Mouse (Mus musculus) layer of hippocampus, postnatal 14 days (tissue): ENCODE data around the gene Rtn4r. TPM values are rescaled to one million over a fixed set of nuclear protein-coding genes. Genes with fewer than 3 reads are reported as not detected.

Experiments used
- DNase-seq, 2 experiments: peaks; one replicate each; pipeline ENCODE4 v3.0.0; 2021 to 2022; ENCODE audit warnings: low spot score in 2 of 2, mixed read lengths in 1 of 2
- long read RNA-seq, 2 experiments: library from polyadenylated mRNA; stranded (forward); transcript quantifications; one replicate each; pipeline ENCODE4 v2.0.0; 2021
- total RNA-seq, 2 experiments: library from RNA; stranded (reverse); gene quantifications; 2 replicates each; pipeline ENCODE4 v1.2.3; 2021

Gene Rtn4r
- 10 to 100 TPM; 77.1 to 85.6 TPM for total RNA-seq
- long read RNA-seq, experiment 1, transcript Rtn4r-201 (2 exons, 1,938 nt): major isoform, 39 of 46 reads
- long read RNA-seq, experiment 1, partial matches to known transcripts: 5 of 46 reads
- long read RNA-seq, experiment 1, other reads (novel, unspliced or antisense): 2 of 46 reads
- long read RNA-seq, experiment 2, transcript Rtn4r-201 (2 exons, 1,938 nt): major isoform, 43 of 58 reads
- long read RNA-seq, experiment 2, partial matches to known transcripts: 12 of 58 reads
- long read RNA-seq, experiment 2, other reads (novel, unspliced or antisense): 3 of 58 reads

DNA sequence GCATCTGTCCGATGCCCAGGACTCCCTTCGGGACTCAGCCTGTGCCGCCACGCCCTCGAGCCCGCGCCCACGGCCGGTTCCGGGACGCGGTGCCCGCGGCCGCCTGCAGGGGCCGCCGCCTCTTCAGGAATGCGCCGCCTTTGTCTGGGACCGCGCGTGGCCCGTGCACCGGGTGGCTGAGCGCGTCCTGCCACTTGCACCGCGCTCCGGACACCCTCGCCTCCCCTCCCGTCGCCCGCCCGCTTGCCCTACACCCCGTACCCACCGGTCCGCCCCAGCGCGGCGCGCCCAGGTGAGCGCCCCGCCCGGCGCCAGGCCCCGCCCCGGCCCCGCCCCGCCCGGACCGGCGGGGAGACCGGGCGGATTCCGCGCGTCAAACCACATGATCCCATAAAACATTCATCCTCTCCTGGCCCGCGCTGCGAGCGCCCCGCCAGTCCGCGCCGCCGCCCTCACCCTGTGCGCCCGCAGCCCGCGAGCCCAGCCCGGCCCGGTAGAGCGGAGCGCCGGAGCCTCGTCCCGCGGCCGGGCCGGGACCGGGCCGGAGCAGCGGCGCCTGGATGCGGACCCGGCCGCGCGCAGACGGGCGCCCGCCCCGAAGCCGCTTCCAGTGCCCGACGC is at the start of gene Rtn4r:
Rtn4r (plus strand) TSS at position 402 of the 621 bp plus-strand sequence.
- DNase-seq: peak in 1 of 2 experiments; percentile 62

DNA sequence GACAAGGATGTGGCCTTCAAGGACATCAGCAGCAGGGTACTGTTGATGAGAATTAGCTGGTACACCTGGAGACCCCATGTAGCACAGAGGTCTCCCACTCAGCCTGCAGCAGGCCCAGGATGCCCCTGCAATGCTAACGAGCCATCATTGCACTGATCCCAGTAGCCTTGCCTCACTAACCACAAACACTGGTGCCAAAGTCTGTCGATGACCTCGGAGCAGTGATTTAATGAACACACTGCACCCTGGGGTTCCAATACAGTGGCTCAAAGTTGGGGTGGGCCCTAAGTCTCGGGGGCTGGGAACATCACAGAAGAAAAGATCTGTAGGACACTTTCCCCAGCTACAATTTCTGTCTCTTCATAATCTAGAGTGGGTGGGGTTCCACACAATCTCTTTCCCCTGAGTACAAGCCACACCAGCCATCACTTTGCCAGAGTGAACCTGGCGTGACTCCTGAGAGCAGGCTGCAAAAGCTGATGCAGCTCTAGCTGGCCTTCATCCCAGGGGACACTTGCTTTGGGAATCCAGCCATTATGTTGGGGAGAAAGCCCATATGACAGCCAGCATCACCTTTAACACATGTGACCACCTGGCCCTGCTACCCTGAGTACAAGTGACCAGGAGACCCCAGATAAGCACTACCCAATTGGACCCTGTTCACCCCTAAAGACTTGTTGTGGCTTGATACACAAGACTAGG is 49.0 kb upstream of the Rtn4r start:
- DNase-seq: no peak

GRCm38 (mm10) chr16:18079300-18079699 is 48.1 kb upstream of the Rtn4r start:
- DNase-seq: no peak

GRCm38 (mm10) chr16:18080171-18080570 is 47.3 kb upstream of the Rtn4r start:
- DNase-seq: no peak

DNA sequence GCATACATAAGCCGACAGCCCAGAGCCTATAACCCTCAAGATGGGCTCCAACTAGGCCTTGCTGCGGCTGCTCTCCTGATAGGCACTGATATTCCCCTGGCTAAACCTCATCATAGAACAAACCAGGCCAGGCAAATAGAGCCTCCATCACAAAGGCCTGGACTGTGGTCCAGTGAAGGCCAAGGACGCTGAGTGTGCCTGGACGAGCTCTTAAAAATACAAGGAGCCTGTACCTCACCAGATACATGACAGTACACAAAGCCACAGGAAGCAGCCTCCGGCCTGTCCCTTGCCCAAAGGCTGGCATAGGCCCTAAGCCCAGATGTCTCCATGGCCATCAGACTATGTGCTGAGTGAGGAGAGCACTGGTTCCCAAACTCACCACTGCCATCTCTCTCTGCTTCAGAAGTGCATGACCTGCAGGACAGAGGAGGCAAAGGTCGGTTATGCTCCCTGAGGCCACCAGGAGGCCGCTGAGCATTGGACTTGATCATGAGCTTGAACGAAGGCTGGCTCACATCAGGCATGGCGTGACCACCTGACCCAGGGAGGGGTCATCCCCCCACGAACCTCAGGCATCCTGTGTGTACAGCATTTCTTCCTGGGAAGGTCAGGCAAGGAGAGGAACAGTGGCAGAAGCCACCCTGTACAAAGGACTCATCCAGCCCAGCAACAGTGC is 46.2 kb upstream of the Rtn4r start:
- DNase-seq: no peak

- DNase-seq: no peak
Measured at GRCm38 (mm10) chr16:18082291-18082690, 45.2 kb upstream of the Rtn4r start.

DNA sequence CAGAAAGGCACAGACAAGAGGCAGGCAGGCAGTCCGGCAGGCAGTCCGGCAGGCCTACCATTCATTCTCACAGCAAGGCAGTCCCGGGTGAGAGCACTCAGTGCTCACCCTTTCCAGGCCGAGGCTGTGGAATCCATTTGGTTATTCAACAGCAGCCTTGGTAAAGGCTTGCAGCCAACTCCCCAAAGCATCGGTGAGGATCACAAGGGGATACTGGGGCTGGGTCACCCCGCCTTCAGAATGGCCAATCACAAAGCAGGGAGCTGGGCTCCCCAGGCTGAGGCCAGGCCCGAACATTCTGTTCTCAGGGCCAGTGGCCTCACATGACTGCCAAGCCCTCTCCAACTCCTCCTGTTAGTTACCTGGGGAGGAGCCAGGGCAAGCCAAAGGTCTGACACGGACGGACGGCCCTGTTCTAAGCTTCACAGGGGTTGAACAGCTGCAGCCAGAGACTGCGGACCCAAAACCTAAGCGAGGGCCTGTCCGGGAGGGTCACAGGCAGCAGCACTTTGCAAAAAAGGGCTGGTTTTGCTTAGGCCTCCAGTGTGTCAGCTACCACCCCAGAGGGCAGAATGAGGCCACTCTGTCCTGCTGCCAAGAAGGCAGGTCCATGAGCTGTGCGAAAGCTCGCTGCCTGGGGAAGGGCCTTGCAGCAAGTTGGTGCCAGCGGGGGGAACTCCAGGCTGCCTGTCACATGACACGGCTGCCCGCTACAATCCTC is 44.1 kb upstream of the Rtn4r start:
- peak; percentile 43 to 84 for DNase-seq

DNA sequence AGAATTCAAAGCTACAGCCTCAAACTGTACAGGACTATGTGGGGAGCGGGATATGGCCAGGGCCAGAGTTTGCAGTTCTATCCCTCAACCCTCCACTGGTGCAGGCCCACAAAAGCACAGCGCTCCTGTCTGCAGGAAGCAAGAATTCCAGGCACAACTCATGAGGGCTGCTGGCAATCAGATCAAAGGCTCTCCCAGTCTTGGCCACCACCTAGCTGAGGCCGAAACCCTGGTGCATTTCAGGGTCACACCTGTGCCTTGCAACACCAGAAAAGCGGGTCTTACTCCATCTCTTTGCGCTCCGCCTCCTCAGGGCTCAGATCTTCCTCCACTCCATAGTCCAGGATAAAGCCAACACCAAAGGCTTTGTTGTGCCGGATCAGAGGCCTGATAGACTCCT is 43.2 kb upstream of the Rtn4r start:
- no peak for DNase-seq

DNA sequence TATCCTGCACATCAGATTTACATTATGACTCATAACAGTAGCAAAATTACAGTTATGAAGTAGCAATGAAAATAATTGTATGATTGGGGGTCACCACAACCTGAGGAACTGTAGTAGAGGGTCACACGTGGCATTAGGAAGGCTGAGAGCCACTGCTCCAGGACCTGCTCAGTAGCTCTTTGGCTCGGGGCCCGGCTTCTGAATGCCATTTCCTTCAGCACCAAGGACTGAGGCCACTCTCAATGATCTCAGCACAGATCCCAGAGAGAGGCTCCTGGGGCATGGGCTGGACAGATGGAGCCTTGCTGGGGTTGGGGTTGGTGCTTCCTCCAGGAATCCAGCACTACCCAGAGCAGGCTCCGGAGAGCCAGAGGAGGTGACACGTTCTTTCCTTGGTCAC is 40.3 kb upstream of the Rtn4r start:
- no peak for DNase-seq

DNA sequence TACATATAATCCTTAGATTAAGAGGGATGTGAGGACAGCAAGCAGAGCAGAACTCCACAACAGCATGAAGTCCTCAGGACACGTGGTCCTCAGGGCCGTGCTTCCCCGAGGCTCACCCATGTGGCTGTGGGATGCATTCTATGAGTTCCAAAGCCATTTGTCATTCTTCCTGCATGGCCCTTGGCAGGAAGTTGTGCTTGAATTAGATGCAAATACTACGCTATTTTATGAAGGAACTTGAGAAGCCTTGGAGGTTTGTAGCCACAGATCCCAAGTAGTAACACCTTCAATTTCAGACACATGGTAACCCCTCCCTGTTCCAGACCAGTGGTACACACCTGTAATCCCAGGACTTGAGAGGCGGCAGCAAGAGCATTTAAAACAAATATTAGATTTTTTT is 31.1 kb upstream of the Rtn4r start:
- no peak for DNase-seq

DNA sequence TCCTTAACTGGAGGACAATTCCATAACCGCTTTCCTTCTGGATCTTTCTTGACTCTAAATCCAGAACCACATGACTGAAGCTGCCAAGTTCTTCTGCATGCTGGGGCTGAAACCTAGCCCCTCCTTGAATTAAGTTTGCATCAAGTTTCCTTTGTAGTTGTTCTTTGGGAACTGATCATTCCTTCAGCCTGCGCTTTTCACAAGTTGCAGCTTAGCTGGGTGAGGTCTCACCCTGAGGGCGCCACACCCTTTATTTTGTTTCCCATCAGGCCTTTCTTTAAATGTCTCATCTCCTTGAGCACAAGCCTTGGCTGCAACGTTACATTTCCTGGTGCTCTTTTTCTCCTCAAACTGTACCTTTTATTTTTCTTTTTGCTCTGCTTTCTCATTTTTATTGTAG is 24.6 kb upstream of the Rtn4r start:
- DNase-seq: no peak

- no peak for DNase-seq
Measured at GRCm38 (mm10) chr16:18103366-18103765, 24.1 kb upstream of the Rtn4r start.

- no peak for DNase-seq
Measured at GRCm38 (mm10) chr16:18103808-18104207, 23.6 kb upstream of the Rtn4r start.

GRCm38 (mm10) chr16:18108221-18108966 is 19.0 kb upstream of the Rtn4r start:
- peak in 1 of 2 experiments; percentile 79 for DNase-seq

GRCm38 (mm10) chr16:18111042-18111441 is 16.4 kb upstream of the Rtn4r start:
- DNase-seq: no peak

- DNase-seq: no peak
Measured at GRCm38 (mm10) chr16:18116467-18116866, 11.0 kb upstream of the Rtn4r start.

- no peak for DNase-seq
Measured at GRCm38 (mm10) chr16:18118285-18118684, 9.2 kb upstream of the Rtn4r start.

- peak in 1 of 2 experiments; percentile 67 for DNase-seq
Measured at GRCm38 (mm10) chr16:18119031-18119730, 8.3 kb upstream of the Rtn4r start.

- DNase-seq: no peak
Measured at GRCm38 (mm10) chr16:18122740-18123139, 4.7 kb upstream of the Rtn4r start.

DNA sequence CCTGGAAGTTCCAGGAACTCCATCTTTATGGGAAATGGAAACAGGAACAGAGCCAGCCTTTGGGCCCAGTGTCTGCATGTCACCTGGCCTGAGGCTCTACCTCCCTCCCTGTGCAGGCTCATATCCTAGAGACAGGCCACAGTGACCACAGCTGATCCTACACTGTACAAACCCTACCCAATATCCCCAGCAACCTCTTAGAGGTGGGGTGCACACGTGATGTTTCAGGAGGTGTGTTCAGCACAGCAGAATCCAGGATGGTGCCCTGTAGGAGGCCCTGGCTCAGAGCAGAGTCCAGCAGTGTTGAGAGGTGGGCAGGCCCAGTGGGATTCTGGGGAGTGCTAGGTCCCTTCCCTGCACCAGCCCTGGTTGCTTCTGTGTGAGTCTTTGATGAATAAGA is 4.0 kb upstream of the Rtn4r start:
- DNase-seq: no peak
